Mouse (Mus musculus): ENCODE measurements around the gene Coq5. TPM values are rescaled to one million over a fixed set of nuclear protein-coding genes. Genes with fewer than 3 reads are reported as not detected.

The Coq5 gene
- polyA plus RNA-seq, 1 experiment from 2014 or later = 65.1 TPM

DNA sequence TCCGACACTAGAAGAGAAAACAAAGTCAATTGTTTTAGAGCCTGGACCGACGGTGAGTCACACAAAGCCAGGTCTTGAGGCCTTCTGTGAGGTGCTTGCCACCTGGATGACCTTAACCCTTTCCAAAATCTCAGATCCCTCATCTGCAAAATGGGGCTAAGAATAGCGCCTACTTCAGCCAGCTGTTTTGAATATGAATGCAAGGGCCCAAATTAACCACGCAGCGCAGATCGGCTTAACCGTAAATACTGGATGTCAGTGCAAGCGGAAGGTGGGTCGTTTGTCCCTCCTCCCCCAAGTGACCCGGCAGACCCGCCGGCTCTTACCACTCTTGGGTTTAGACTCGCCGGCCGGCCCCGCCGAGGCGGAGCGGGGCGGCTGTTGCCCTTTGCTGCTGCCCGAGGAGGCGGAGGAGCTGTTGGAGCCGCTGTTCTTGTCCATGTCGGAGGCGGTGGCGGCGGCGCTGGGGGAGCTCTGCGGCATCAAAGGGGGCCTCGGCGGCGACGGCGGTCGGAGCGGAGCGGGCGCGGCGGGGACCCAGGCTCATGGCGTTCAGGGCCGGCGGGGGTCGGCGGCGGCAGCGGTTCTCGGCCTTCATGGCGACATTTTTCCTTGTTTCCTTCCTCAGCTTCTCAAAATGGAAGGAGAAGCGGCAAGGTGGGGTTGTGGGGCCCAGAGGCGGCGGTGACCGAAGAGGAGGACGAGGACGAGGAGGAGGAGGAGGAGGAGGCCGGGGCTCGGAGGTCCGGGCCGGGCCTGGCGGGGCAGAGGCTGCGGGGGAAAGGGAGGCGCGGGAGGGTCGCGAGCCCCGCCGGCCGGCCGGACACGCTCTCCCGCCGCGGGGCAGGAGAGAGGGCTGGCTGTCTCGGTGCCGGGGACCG is 7.3 kb upstream of the Coq5 start:
- WGBS = under 1% methylated on average over 73 of the region's 77 CpGs
- peak overlapping the region; percentile 70 for H3K27ac ChIP-seq
- H3K27me3 ChIP-seq (replicated peaks) = no peaks in the 10 kb centered on the region
- no peaks in the 10 kb centered on the region for H3K36me3 ChIP-seq
- peak overlapping the region; percentile 65 for H3K4me2 ChIP-seq (replicated peaks)
- H3K4me1 ChIP-seq (replicated peaks) = peaks cover 35% of the 10 kb centered on the region
- H3K9ac ChIP-seq = peak overlapping the region; percentile 96
- peak overlapping the region; percentile 94 for H3K4me3 ChIP-seq (replicated peaks)
- no peaks in the 10 kb centered on the region for H3K9me3 ChIP-seq
- ATAC-seq = peak; percentile 73

DNA sequence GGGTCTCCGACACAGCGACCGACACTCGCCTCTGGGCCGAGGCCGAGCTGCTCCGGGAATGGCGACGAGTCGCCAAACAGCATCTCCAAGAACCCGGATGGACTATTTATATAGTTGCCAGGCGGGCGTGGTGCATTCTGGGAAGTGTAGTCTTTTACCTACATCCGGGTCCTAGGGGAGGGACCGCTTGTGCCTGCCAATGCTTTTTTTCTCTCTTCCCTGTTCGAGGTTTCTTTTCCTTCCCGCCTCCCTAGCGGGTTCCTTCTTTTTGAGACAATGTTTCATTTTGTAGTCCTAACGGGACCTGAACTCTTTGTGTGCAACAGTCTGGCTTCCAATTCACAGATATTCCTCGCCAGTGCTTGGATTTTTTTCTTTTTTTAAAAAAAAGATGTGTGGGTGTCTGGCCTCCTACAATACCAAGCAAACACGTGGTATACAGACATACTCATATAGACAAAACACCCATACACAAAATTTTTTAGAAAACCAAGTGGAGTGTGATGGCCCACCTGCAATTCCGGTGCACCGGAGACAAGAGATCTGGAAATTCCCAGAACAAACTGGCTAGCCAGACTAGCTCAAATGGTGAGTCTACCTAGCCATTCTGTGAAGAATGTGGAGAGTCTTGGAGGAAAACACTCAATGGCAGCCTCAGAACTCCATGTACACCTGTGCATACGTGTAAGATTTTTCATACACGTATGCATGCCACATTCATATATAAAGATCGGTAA is 6.5 kb upstream of the Coq5 start, which contains the start of gene Rnf10:
Rnf10 (minus strand) TSS at position 87 of the 737 bp plus-strand sequence.
- Histone ChIP-seq H3K9ac (peak within 1 kb of the TSS; percentile 96), H3K4me2 (replicated peaks) (peak within 1 kb of the TSS; percentile 65), H3K9me3 (no peaks in the 10 kb centered on the region), H3K4me1 (replicated peaks) (peaks cover 31% of the 10 kb centered on the region), H3K27me3 (replicated peaks) (no peaks in the 10 kb centered on the region), H3K27ac (peak within 1 kb of the TSS; percentile 70), H3K36me3 (no peaks in the 10 kb centered on the region), H3K4me3 (replicated peaks) (peak within 1 kb of the TSS; percentile 94)
- 13% methylated on average over 26 of the region's 26 CpGs for WGBS
- ATAC-seq = peak; percentile 87

DNA sequence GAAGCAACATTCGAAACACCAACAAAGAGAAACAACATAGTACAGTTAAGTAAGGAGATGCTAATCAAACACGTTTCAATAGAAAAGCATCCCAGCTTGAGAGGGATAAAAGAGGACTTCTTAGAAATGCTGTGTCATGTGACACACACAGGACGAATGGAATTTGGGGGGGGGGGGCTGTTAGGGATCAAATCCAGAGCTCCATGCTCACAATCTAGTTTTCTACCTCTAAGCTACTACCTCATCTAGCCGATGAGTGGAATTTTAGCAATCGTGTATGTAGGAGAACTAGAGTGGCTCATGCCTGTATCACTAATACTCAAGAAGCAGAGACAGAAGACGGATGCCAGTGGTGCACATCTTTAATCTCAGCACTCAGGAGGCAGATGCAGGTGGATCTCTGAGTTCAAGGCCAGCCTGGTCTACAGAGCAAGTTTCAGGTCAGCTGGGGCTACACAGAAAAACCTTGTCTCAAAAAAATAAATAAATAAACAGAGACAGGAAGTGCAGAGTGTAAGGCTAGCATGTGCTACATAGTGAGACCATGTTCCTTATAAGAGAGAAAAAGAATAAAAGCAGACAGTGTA is 5.8 kb upstream of the Coq5 start:
- Histone ChIP-seq H3K27ac (peak overlapping the region; percentile 29; the same call in 1 of the 2 replicates), H3K4me2 (replicated peaks) (peak overlapping the region; percentile 53; the same call in 1 of the 2 replicates), H3K9me3 (no peaks in the 10 kb centered on the region), H3K9ac (no peak overlapping the region), H3K4me3 (replicated peaks) (0 out of 2 replicates have a peak overlapping the region, but pooled peaks have one; percentile 94), H3K27me3 (replicated peaks) (no peaks in the 10 kb centered on the region), H3K4me1 (replicated peaks) (peaks cover 26% of the 10 kb centered on the region), H3K36me3 (no peaks in the 10 kb centered on the region)
- no peak for ATAC-seq
- WGBS = 72% methylated on average over 6 of the region's 6 CpGs

DNA sequence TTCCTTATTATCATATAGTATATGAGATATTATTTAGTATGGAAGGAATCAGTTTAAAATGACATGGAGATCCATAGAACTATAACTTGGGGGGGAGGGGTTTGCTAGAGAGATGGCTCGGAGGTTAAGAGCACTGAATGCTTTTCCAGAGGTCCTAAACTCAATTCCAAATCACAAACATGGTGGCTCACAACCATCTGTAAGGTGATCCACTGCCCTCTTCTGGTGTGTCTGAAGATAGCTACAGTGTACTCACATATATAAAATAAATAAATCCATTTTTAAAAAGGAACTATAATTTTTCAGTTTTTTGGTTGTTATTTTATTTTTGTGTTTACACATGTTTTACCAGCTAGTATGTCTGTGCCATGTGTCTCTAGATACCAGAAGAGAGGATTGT is 5.1 kb upstream of the Coq5 start:
- no peak for ATAC-seq
- H3K27ac ChIP-seq = no peak overlapping the region
- no peak overlapping the region for H3K4me2 ChIP-seq (replicated peaks)
- peaks cover 22% of the 10 kb centered on the region for H3K4me1 ChIP-seq (replicated peaks)
- no peaks in the 10 kb centered on the region for H3K36me3 ChIP-seq
- no peaks in the 10 kb centered on the region for H3K27me3 ChIP-seq (replicated peaks)
- H3K4me3 ChIP-seq (replicated peaks) = no peak overlapping the region
- H3K9me3 ChIP-seq = no peaks in the 10 kb centered on the region
- H3K9ac ChIP-seq = no peak overlapping the region
- WGBS = 55% methylated on average over 1 of the region's 1 CpGs

DNA sequence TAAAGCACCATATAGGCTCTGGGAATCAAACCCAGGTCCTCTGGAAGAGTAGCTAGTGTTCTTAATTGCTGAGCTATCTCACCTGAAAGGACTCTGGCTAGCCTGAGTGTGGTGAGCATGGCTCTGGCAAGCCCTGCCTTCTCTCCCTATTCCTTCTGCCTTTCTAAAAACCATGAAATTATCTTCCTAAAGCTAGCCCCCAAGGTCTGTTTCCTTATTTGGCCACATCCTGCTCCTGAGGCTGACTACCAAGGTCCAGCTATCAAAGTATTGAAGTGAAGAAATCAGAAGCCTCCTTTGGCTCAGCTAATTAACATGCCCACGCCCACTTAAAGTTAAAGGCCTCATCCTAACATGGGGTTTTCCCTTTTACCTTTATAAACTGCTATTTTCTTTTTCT is 4.7 kb upstream of the Coq5 start:
- Histone ChIP-seq H3K4me1 (replicated peaks) (peaks cover 18% of the 10 kb centered on the region), H3K9ac (no peak overlapping the region), H3K27me3 (replicated peaks) (no peaks in the 10 kb centered on the region), H3K36me3 (no peaks in the 10 kb centered on the region), H3K9me3 (no peaks in the 10 kb centered on the region), H3K27ac (no peak overlapping the region), H3K4me2 (replicated peaks) (no peak overlapping the region), H3K4me3 (replicated peaks) (no peak overlapping the region)
- WGBS = 87% methylated on average over 1 of the region's 1 CpGs
- no peak for ATAC-seq

DNA sequence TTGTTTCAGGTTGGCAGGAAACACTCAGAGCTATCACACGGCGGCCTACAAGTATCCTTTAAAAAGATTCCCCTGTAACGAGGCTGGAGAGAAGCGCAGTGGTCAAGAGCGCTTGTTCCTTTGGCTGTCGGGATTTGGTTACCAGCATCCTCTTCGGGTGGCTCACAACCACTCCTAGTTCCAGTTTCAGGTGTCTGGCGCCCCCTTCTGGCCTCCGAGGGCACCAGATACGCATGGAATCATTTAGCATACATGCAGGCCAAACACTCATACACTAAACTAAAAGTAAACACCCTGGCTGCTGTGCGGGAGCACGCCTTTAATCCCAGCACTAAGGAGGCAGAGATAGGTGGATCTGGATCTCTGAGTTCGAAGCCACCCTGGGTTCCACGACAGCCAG is 3.5 kb upstream of the Coq5 start:
- WGBS = 39% methylated on average over 14 of the region's 14 CpGs
- H3K4me1 ChIP-seq (replicated peaks) = peaks cover 12% of the 10 kb centered on the region
- no peaks in the 10 kb centered on the region for H3K9me3 ChIP-seq
- ATAC-seq = no peak
- no peaks in the 10 kb centered on the region for H3K36me3 ChIP-seq
- H3K27me3 ChIP-seq (replicated peaks) = no peaks in the 10 kb centered on the region
- H3K27ac ChIP-seq = no peak overlapping the region
- no peak overlapping the region for H3K9ac ChIP-seq
- H3K4me2 ChIP-seq (replicated peaks) = no peak overlapping the region
- H3K4me3 ChIP-seq (replicated peaks) = no peak overlapping the region

DNA sequence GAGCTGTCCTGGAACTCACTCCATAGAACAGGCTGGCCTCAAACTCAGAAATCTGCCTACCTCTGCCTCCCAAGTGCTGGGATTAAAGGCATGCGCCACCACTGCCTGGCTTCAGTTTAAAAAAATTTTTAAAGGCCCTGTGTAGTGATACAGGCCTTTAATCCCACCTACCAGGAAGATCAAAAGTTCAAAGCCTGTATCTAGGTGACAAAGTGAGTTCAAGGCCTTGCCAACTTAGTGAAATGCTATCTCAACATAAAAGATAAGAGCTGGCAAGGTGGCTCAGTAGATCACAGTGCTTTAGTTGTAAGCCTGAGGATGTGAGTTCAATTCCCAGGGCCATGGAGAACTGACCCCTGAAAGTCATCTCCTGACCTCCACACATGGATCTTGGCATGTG is 1.4 kb upstream of the Coq5 start:
- 56% methylated on average over 1 of the region's 1 CpGs for WGBS
- Histone ChIP-seq H3K36me3 (no peaks in the 10 kb centered on the region), H3K4me3 (replicated peaks) (no peak overlapping the region), H3K9me3 (no peaks in the 10 kb centered on the region), H3K9ac (no peak overlapping the region), H3K4me2 (replicated peaks) (no peak overlapping the region), H3K4me1 (replicated peaks) (peaks cover 9% of the 10 kb centered on the region; the same call in 1 of the 2 replicates), H3K27ac (no peak overlapping the region), H3K27me3 (replicated peaks) (no peaks in the 10 kb centered on the region)
- no peak for ATAC-seq

DNA sequence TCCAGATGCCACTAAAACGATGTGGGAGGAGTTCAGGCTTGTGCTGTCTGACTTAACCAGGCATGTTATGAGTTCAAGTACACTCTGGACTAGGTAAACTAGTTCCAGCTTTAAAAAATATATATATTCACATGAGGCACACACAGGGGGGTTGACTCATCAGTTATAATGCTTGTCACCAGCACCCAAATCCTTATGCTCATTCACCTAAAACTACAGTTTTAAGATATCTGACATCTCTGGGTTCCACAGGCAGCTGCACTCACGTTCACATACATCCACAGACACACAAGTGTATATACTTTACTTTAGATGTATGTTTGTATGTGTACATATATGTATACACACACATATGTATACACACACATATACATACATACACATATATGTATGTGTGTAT is 681 bp upstream of the Coq5 start:
- peaks cover 6% of the 10 kb centered on the region; the same call in 1 of the 2 replicates for H3K4me1 ChIP-seq (replicated peaks)
- 54% methylated on average over 2 of the region's 2 CpGs for WGBS
- H3K27ac ChIP-seq = no peak overlapping the region

DNA sequence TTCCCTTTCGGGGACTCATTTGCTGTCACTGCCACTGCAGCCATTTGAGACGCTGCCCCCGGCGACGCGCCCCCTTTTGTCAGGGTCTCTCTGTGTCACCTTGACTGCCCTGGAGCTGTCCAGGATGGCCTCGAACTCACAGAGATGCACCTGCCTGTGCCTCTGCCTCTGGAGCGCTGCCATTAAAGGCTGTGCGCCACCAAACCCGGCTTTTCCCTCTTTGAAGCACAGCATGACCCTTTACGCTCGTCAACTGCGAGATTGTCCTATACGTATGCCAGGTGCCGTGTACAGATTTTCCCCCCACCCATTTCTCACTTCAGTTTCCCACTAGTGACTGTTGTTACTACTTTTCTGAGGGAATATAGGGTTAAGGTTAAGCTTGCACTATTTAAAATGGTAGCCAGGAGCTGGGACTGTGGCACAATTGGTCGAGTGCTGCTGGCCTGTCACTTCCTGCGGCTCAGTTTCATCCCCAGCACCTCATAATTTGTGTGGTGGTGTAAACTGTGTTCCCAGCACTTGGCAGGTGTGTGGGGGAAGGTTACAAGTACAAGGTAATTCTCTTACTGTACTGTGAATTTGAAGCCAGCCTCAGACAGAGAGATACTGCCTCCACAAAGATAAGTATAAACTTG is 703 bp downstream of the Coq5 start:
- peaks cover 10% of the 10 kb centered on the region; the same call in 1 of the 2 replicates for H3K36me3 ChIP-seq
- H3K9me3 ChIP-seq = no peaks in the 10 kb centered on the region
- ATAC-seq = peak; percentile 19
- H3K4me3 ChIP-seq (replicated peaks) = peak overlapping the region; percentile 87
- H3K4me1 ChIP-seq (replicated peaks) = peaks cover 6% of the 10 kb centered on the region; the same call in 1 of the 2 replicates
- H3K9ac ChIP-seq = peak overlapping the region; percentile 86
- 0 out of 2 replicates have a peak overlapping the region, but pooled peaks have one; percentile 23 for H3K27ac ChIP-seq
- peak overlapping the region; percentile 87 for H3K4me2 ChIP-seq (replicated peaks)
- H3K27me3 ChIP-seq (replicated peaks) = no peaks in the 10 kb centered on the region
- 5% methylated on average over 17 of the region's 17 CpGs for WGBS

More for the DNA sequence above, 681 bp upstream of the Coq5 start:
- no peaks in the 10 kb centered on the region for H3K9me3 ChIP-seq
- H3K4me3 ChIP-seq (replicated peaks) = no peak overlapping the region
- H3K36me3 ChIP-seq = no peaks in the 10 kb centered on the region
- H3K9ac ChIP-seq = no peak overlapping the region
- H3K27me3 ChIP-seq (replicated peaks) = no peaks in the 10 kb centered on the region
- ATAC-seq = no peak; the same call in 1 of the 2 replicates
- H3K4me2 ChIP-seq (replicated peaks) = no peak overlapping the region

DNA sequence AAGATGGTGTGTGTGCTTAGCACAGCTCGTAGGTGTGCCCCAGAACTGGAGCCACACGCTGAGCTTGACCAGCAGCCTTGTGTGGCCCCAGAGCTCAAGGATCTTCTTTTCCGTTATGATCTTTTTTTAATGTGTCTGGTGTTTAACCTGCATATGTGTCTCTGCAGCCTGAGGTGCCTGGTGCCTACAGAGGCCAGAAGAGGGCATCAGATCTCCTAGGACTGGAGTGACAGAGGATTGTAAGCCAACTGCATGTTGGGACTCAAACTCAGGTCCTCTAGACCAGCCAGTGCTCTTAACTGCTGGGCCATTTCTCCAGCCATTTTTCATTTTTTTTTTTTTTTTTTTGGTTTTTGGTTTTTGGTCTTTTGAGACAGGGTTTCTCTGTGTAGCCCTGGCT is 5.3 kb downstream of the Coq5 start:
- H3K4me1 ChIP-seq (replicated peaks) = peaks cover 4% of the 10 kb centered on the region; the same call in 1 of the 2 replicates
- H3K9ac ChIP-seq = no peak overlapping the region
- H3K36me3 ChIP-seq = peaks cover 15% of the 10 kb centered on the region; the same call in 1 of the 2 replicates
- no peak overlapping the region for H3K4me2 ChIP-seq (replicated peaks)
- H3K27me3 ChIP-seq (replicated peaks) = no peaks in the 10 kb centered on the region
- no peak for ATAC-seq
- H3K4me3 ChIP-seq (replicated peaks) = no peak overlapping the region
- no peaks in the 10 kb centered on the region for H3K9me3 ChIP-seq
- no peak overlapping the region for H3K27ac ChIP-seq
- WGBS = 86% methylated on average over 3 of the region's 3 CpGs

DNA sequence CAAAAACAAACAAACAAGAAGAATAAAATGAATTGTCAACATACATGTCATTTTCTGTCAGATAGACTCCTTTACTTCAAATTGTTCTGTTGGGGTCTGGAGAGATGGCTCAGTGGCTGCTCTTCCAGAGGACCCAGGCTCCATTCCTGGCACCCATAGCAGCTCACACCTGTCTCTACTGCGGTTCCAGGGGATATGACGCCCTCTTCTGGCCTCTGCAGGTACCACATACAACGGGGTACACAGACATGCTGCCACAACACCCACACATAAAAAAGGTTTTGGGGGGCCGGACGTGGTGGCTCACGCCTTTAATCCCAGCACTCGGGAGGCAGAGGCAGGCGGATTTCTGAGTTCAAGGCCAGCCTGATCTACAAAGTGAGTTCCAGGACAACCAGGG is 14.7 kb downstream of the Coq5 start:
- Histone ChIP-seq H3K27me3 (replicated peaks) (no peaks in the 10 kb centered on the region), H3K9ac (no peak overlapping the region), H3K27ac (no peak overlapping the region), H3K4me2 (replicated peaks) (no peak overlapping the region), H3K36me3 (peaks cover 39% of the 10 kb centered on the region), H3K4me1 (replicated peaks) (peaks cover 16% of the 10 kb centered on the region), H3K9me3 (no peaks in the 10 kb centered on the region), H3K4me3 (replicated peaks) (no peak overlapping the region)
- 91% methylated on average over 8 of the region's 8 CpGs for WGBS
- no peak for ATAC-seq
